Mouse (Mus musculus) Patski (cell line): Measurements from ENCODE around the gene Tnk2. TPM values are rescaled to one million over a fixed set of nuclear protein-coding genes. Genes with fewer than 3 reads are reported as not detected.

Experiments
- ATAC-seq: fragments of 100-300 bp; one replicate; pipeline ENCODE4 v1.8.0; 2021
- CTCF ChIA-PET: fragments of 350-600 bp; sonication (Branson Sonifier 250); formaldehyde crosslinking; loops from one replicate; lab custom pipeline; 2022; ENCODE audit warnings: inconsistent platforms; lab: Charles Lee
- POLR2A ChIA-PET: fragments of 350-600 bp; sonication (Branson Sonifier 250); formaldehyde crosslinking; loops from one replicate; lab custom pipeline; 2022; ENCODE audit warnings: antibody characterized with exemption, inconsistent platforms; lab: Charles Lee
- DNase-seq: peaks from one replicate; pipeline ENCODE4 v3.0.0-alpha.2; 2011; ENCODE audit warnings: low read depth, low spot score
- H3K27me3 ChIP-seq: fragments of 371-371 bp; one replicate; pipeline ENCODE4 v1.5.1; 2021
- CTCF ChIP-seq: fragments of 100-300 bp; IDR thresholded peaks from one replicate; pipeline ENCODE4 v1.5.1; 2021
- in situ Hi-C: fragments of 300-500 bp; cut with MboI; formaldehyde crosslinking; loops from 3 replicates; pipeline ENCODE4 v1.11.1; 2018; ENCODE audit warnings: low pct_unique_long_range_greater_than_20kb, mixed read lengths
- polyA plus RNA-seq: library from polyadenylated mRNA; unstranded; gene quantifications from one replicate; pipeline ENCODE4 v1.2.3, GENCODE M21; 2021

Gene Tnk2
- polyA plus RNA-seq, 1 experiment from 2014 or later = 72.0 TPM

- no peaks in the 10 kb centered on the region for H3K27me3 ChIP-seq
- CTCF ChIA-PET = interaction anchor here (1.1 kb wide), 1 partner anchor 10 kb away, joined by 4 read pairs; no protein-coding TSS in a partner anchor
- no peak for TF ChIP-seq CTCF
- POLR2A ChIA-PET = interaction anchor here (0.5 kb wide), 1 partner anchor 84 kb away, joined by 3 read pairs; no protein-coding TSS in a partner anchor
- DNase-seq = no peak
- no peak for ATAC-seq
- in situ Hi-C loops = no loop called here
Observed at GRCm38 (mm10) chr16:32723767-32724166, 80.1 kb downstream of the Tnk2 start.

- H3K27me3 ChIP-seq = no peaks in the 10 kb centered on the region
- in situ Hi-C loops = no loop called here
- CTCF ChIA-PET = no interaction called here
- ATAC-seq (no peak), DNase-seq (no peak)
- TF ChIP-seq CTCF = no peak
- POLR2A ChIA-PET = interaction anchor here (0.6 kb wide), 1 partner anchor 44 kb away, joined by 3 read pairs; no protein-coding TSS in a partner anchor
Observed at GRCm38 (mm10) chr16:32724259-32724658, 80.6 kb downstream of the Tnk2 start.

- in situ Hi-C loops = loop anchor here (5.0 kb wide), 1 partner anchor 76 kb away; no protein-coding TSS in a partner anchor
- ChIA-PET POLR2A (no interaction called here), CTCF (interaction anchor here (1.1 kb wide), 1 partner anchor 30 kb away, joined by 4 read pairs; no protein-coding TSS in a partner anchor)
- no peak for TF ChIP-seq CTCF
- DNase-seq (no peak), ATAC-seq (no peak)
- H3K27me3 ChIP-seq = no peaks in the 10 kb centered on the region
Observed at GRCm38 (mm10) chr16:32726501-32726900, 82.8 kb downstream of the Tnk2 start.

- CTCF ChIA-PET = interaction anchor here (1.4 kb wide), 2 partner anchors 14 to 69 kb away, joined by 3 to 4 read pairs; no protein-coding TSS in a partner anchor
- H3K27me3 ChIP-seq = no peaks in the 10 kb centered on the region
- no peak for TF ChIP-seq CTCF
- DNase-seq = peak; percentile 91
- ATAC-seq = peak; percentile 97
- in situ Hi-C loops = loop anchor here (5.0 kb wide), 1 partner anchor 74 kb away; no protein-coding TSS in a partner anchor
- POLR2A ChIA-PET = interaction anchor here (0.6 kb wide), 1 partner anchor 75 kb away, joined by 4 read pairs; no protein-coding TSS in a partner anchor
Observed at GRCm38 (mm10) chr16:32728240-32728639, 84.6 kb downstream of the Tnk2 start.

GRCm38 (mm10) chr16:32728730-32729129 lies 85.1 kb downstream of the Tnk2 start:
- ChIA-PET CTCF (interaction anchor here (1.1 to 1.4 kb wide), 3 partner anchors 14 to 69 kb away, joined by 3 to 4 read pairs (median 3); no protein-coding TSS in a partner anchor), POLR2A (interaction anchor here (0.6 kb wide), 1 partner anchor 75 kb away, joined by 4 read pairs; no protein-coding TSS in a partner anchor)
- DNase-seq = no peak
- no peak for TF ChIP-seq CTCF
- no peaks in the 10 kb centered on the region for H3K27me3 ChIP-seq
- in situ Hi-C loops = loop anchor here (5.0 kb wide), 1 partner anchor 74 kb away; no protein-coding TSS in a partner anchor
- no peak for ATAC-seq

Other genes with a start within 250 kb of the Tnk2 start
- gene Tm4sf19, start 243.4 kb upstream of the Tnk2 start, polyA plus RNA-seq = not detected
- gene Tctex1d2, start 224.2 kb upstream of the Tnk2 start, polyA plus RNA-seq = 54.5 TPM
- 29.7 TPM for gene Pcyt1a, start 213.0 kb upstream of the Tnk2 start, polyA plus RNA-seq
- 0.04 TPM for gene Slc51a, start 156.0 kb upstream of the Tnk2 start, polyA plus RNA-seq
- gene Zdhhc19, start 147.6 kb upstream of the Tnk2 start, polyA plus RNA-seq = not detected
- 84.9 TPM for gene Tfrc, start 35.0 kb upstream of the Tnk2 start, polyA plus RNA-seq
- not detected for gene Muc4, start 92.0 kb downstream of the Tnk2 start, polyA plus RNA-seq
- gene Muc20, start 153.6 kb downstream of the Tnk2 start, polyA plus RNA-seq = 0.05 TPM
- gene Smbd1, start 166.6 kb downstream of the Tnk2 start, polyA plus RNA-seq = not detected
- gene Fyttd1, start 233.6 kb downstream of the Tnk2 start, polyA plus RNA-seq = 108 TPM
- 39.2 TPM for gene Rubcn, start 233.9 kb downstream of the Tnk2 start, polyA plus RNA-seq